ENCODE assay signal across 16 mouse cellular contexts in the genomic region with DNA sequence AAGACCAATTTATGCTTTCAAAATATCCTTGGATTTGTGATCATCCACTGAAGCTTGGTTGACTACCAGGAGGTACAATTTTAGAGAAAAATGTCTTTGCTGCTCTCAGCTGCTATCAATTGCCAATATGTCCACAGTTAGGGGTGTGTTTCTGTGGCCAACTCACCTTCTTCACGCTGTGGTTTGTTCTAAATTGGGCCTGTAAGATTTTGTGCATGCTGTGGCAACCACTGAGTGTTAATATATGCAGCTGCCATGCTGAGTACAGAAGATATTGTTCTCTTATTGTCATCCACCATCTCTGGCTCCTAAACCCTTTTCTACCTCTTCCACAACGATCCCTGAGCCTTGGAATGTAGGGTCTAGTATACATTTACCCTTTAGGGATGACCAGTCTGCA.
"Had no signal": no experiment of that assay in that cellular context is flagged by ENCODE, and none has a peak within 500 bp of the region (broad histone marks: within the 10 kb centered on the region; RNA-seq: fewer than 3 reads in every experiment).

No protein-coding gene starts in this region.

- H3K27ac ChIP-seq: limb, embryonic 10.5 days; limb, embryonic 13.5 days; liver, embryonic 12.5 days; liver, embryonic 15.5 days; lung, embryonic 15.5 days; midbrain, embryonic 10.5 days had no signal

- H3K27me3 ChIP-seq: limb, embryonic 13.5 days; liver, embryonic 12.5 days; liver, embryonic 15.5 days; lung, embryonic 15.5 days; megakaryocyte, embryonic 14.5 days had no signal

- H3K36me3 ChIP-seq: limb, embryonic 10.5 days; limb, embryonic 13.5 days; liver, embryonic 12.5 days; liver, embryonic 15.5 days; lung, embryonic 15.5 days; midbrain, embryonic 10.5 days had no signal

- H3K4me1 ChIP-seq: limb, embryonic 10.5 days; limb, embryonic 13.5 days; liver, embryonic 12.5 days; liver, embryonic 15.5 days; lung, embryonic 15.5 days; megakaryocyte, embryonic 14.5 days; midbrain, embryonic 10.5 days had no signal

- H3K9me3 ChIP-seq: limb, embryonic 10.5 days; limb, embryonic 13.5 days; liver, embryonic 12.5 days; liver, embryonic 15.5 days; lung, embryonic 15.5 days; megakaryocyte, embryonic 14.5 days; midbrain, embryonic 10.5 days had no signal

- DNase-seq: kidney, adult 9 months; kidney, postnatal 14 days; kidney, postnatal 4 days; liver; lung, adult 18-20 months; lung, postnatal 10 days; lung, postnatal 36 days; midbrain, embryonic 14.5 days; thymus, adult 18-20 months had no signal

- H3K4me3 ChIP-seq: limb, embryonic 10.5 days; limb, embryonic 13.5 days; liver, embryonic 12.5 days; liver, embryonic 15.5 days; lung, embryonic 15.5 days; megakaryocyte, embryonic 14.5 days; midbrain, embryonic 10.5 days had no signal
